Mouse (Mus musculus) G1E (cell line): ENCODE data around the gene Leo1.

ENCODE experiments used
- CTCF ChIP-seq: IDR thresholded peaks from 2 replicates; pipeline ENCODE4 v1.5.1; 2012; ENCODE audit warnings: low read depth, low read length, inconsistent platforms, mixed read lengths
- GATA1 ChIP-seq: IDR thresholded peaks from 2 replicates; pipeline ENCODE4 v1.6.1; 2012; ENCODE audit warnings: borderline replicate concordance, low read length, inconsistent platforms, mixed read lengths
- GATA2 ChIP-seq: IDR thresholded peaks from 2 replicates; pipeline ENCODE4 v1.6.1; 2012; ENCODE audit warnings: low read depth, low read length, inconsistent platforms, borderline replicate concordance
- TAL1 ChIP-seq: conservative IDR thresholded peaks from 2 replicates; pipeline ENCODE4 v1.6.1; 2012; ENCODE audit warnings: low read depth, low read length, inconsistent platforms, mixed read lengths

DNA sequence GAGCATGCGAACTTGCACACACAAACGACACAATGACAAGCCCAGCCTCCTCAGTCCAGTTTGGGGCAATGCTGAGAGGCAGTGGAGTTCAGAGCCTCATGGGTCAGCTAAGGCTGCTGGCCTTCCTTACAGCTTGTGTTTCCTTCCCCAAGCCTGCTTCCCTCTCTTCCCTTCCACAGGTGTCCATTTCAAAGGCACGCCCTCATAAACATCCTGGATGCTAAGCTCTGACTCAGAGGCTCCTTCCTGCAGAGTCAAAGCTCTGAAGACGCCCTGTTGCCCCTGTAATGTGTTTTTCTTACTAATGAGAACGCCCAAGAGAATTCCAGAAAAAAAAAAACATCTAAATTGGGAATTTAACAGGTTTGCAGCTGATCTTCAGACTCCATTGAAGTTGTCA lies 17.6 kb upstream of the Leo1 start:
- no peak for TF ChIP-seq CTCF
- no peak for TF ChIP-seq GATA1
- no peak for TF ChIP-seq GATA2
- no peak for TF ChIP-seq TAL1
